Mouse (Mus musculus) v-Abl transformed pro-B cells (cell line): Measurements from ENCODE around the gene Nfib.

ENCODE experiments used
- in situ Hi-C, 2 experiments: fragments of 400-800 bp; cut with MboI; formaldehyde crosslinking; loops; one replicate each; pipeline ENCODE4 v1.15.1; 2025; ENCODE audit not compliant: unreplicated experiment in 2 of 2

Gene Nfib

GRCm38 (mm10) chr4:82400536-82400935, 305.0 kb downstream of the Nfib start:
- in situ Hi-C loops = no loop called here

- in situ Hi-C loops = no loop called here
Measured at GRCm38 (mm10) chr4:82399406-82400380, 305.9 kb downstream of the Nfib start.

- in situ Hi-C loops = no loop called here
Measured at GRCm38 (mm10) chr4:82398282-82398681, 307.3 kb downstream of the Nfib start.

GRCm38 (mm10) chr4:82396805-82397204, 308.7 kb downstream of the Nfib start:
- in situ Hi-C loops = no loop called here

GRCm38 (mm10) chr4:82396003-82396402, 309.5 kb downstream of the Nfib start:
- in situ Hi-C loops = no loop called here

GRCm38 (mm10) chr4:82394346-82394745, 311.2 kb downstream of the Nfib start:
- in situ Hi-C loops = no loop called here

GRCm38 (mm10) chr4:82393021-82393420, 312.5 kb downstream of the Nfib start:
- in situ Hi-C loops = no loop called here

GRCm38 (mm10) chr4:82392496-82392895, 313.1 kb downstream of the Nfib start:
- in situ Hi-C loops = no loop called here

GRCm38 (mm10) chr4:82391726-82392472, 313.7 kb downstream of the Nfib start:
- in situ Hi-C loops = no loop called here

GRCm38 (mm10) chr4:82390545-82390944, 315.0 kb downstream of the Nfib start:
- in situ Hi-C loops = no loop called here

- in situ Hi-C loops = no loop called here
Measured at GRCm38 (mm10) chr4:82389876-82390275, 315.7 kb downstream of the Nfib start.

GRCm38 (mm10) chr4:82387620-82388019, 317.9 kb downstream of the Nfib start:
- in situ Hi-C loops = no loop called here

GRCm38 (mm10) chr4:82386222-82386993, 319.1 kb downstream of the Nfib start:
- in situ Hi-C loops = no loop called here

- in situ Hi-C loops = no loop called here
Measured at GRCm38 (mm10) chr4:82385638-82386037, 319.9 kb downstream of the Nfib start.

GRCm38 (mm10) chr4:82383991-82384731, 321.4 kb downstream of the Nfib start:
- in situ Hi-C loops = no loop called here

- in situ Hi-C loops = no loop called here
Measured at GRCm38 (mm10) chr4:82383346-82383745, 322.2 kb downstream of the Nfib start.

- in situ Hi-C loops = no loop called here
Measured at GRCm38 (mm10) chr4:82381786-82382185, 323.8 kb downstream of the Nfib start.

- in situ Hi-C loops = no loop called here
Measured at GRCm38 (mm10) chr4:82380578-82380977, 325.0 kb downstream of the Nfib start.

GRCm38 (mm10) chr4:82378050-82378449, 327.5 kb downstream of the Nfib start:
- in situ Hi-C loops = no loop called here

- in situ Hi-C loops = no loop called here
Measured at GRCm38 (mm10) chr4:82377621-82378020, 327.9 kb downstream of the Nfib start.
